ENCODE assay signal across 11 mouse cellular contexts in the genomic region with DNA sequence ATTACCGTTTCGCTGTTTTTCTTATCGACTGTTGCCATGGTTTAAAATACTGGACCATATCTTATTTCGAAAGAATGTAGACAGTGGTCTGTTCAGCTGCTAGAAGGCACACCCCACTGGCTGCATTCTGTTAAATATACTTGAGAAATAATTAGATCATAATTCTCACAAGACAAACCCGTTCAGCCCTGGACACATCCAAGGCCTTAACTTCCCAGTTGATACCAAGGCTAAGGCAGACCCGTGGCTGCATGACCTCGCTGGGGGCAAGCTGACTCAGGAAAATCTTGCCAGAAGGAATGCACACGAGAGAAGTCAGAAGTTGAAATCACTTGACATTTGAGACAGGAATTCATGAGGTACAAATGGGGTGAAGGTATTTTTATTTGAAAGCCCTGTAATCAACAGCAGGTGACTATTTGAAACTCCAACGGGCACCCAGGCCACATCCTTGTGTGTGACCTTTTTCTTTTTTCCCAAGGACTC. TPM values are rescaled to one million over a fixed set of nuclear protein-coding genes. Genes with fewer than 3 reads are reported as not detected.
DNase-seq lines count a peak whose midpoint lies in the region; ATAC-seq and TF ChIP-seq lines count a peak whose summit lies in the region.
"Had no signal": no experiment of that assay in that cellular context is flagged by ENCODE, and none has a peak within 500 bp of the region (broad histone marks: within the 10 kb centered on the region; RNA-seq: fewer than 3 reads in every experiment).

No protein-coding gene starts in this region.

- no peak overlapping the region for H3ac ChIP-seq in C2C12 (ENCODE audit: control insufficient read depth, insufficient read length, low read depth)

- TF ChIP-seq CTCF in C2C12 (IDR thresholded peaks at IDR 0.05; ENCODE audit: control insufficient read depth, insufficient read depth, insufficient read length) = no peak

- no peak for DNase-seq in heart, postnatal 25 days (ENCODE audit: low spot score)
- peak; percentile 77 for DNase-seq in embryo, embryonic 10.5 days (ENCODE audit: low spot score)
- peak; percentile 35 for DNase-seq in kidney, postnatal 10 days
- DNase-seq in cerebellum, postnatal 14 days = no peak
- DNase-seq in right cerebral cortex, adult 2 months (ENCODE audit: low spot score in 2 of 2) = no peak
- DNase-seq: right cerebral cortex, postnatal 14 days had no signal

- H3K27ac ChIP-seq in heart, embryonic 13.5 days (replicated peaks) = peak overlapping the region; percentile 65
- H3K27ac ChIP-seq: forebrain, embryonic 15.5 days had no signal

- no peaks in the 10 kb centered on the region for H3K79me2 ChIP-seq in C2C12 (ENCODE audit: control insufficient read depth, insufficient read depth)

- H3K79me3 ChIP-seq in C2C12 (ENCODE audit: low read depth) = no peaks in the 10 kb centered on the region

- H3K4me1 ChIP-seq in heart, embryonic 13.5 days = peaks cover 32% of the 10 kb centered on the region

- H3K9ac ChIP-seq in heart, embryonic 13.5 days = no peak overlapping the region
- H3K9ac ChIP-seq: forebrain, embryonic 15.5 days had no signal

- 0 out of 2 replicates have a peak, but pooled peaks have one; percentile 38 for ATAC-seq in heart, embryonic 13.5 days (ENCODE audit: extremely low read depth, insufficient number of reproducible peaks, low FRiP score, low TSS enrichment)
- no peak for ATAC-seq in erythroblast, adult 5-6 weeks (replicated peaks; ENCODE audit: low FRiP score, poor library complexity, severe bottlenecking)
- ATAC-seq: forebrain, embryonic 15.5 days had no signal

- no peak overlapping the region for H3K4me3 ChIP-seq in heart, embryonic 13.5 days
- no peak overlapping the region for H3K4me3 ChIP-seq in C2C12 (ENCODE audit: insufficient read depth, poor library complexity, severe bottlenecking)
- H3K4me3 ChIP-seq: forebrain, embryonic 15.5 days had no signal

- 30% methylated on average over 9 of the region's 9 CpGs for WGBS in heart, embryonic 13.5 days

- intact Hi-C loops in heart, postnatal 25 days (cut with DNase I) = no loop called here

- peaks cover 16% of the 10 kb centered on the region for H3K36me3 ChIP-seq in heart, embryonic 13.5 days
- H3K36me3 ChIP-seq in C2C12 (ENCODE audit: control insufficient read depth, insufficient read depth) = peaks cover 9% of the 10 kb centered on the region
- H3K36me3 ChIP-seq: forebrain, embryonic 15.5 days had no signal

- no peaks in the 10 kb centered on the region for H3K9me3 ChIP-seq in heart, embryonic 13.5 days
- H3K9me3 ChIP-seq: forebrain, embryonic 15.5 days had no signal

- H3K4me2 ChIP-seq in heart, embryonic 13.5 days = 0 out of 2 replicates have a peak overlapping the region, but pooled peaks have one; percentile 2
- H3K4me2 ChIP-seq: forebrain, embryonic 15.5 days; midbrain, embryonic 11.5 days had no signal

- H3K27me3 ChIP-seq in heart, embryonic 13.5 days (replicated peaks) = no peaks in the 10 kb centered on the region
- H3K27me3 ChIP-seq in C2C12 (ENCODE audit: control insufficient read depth, insufficient read depth, insufficient read length) = no peaks in the 10 kb centered on the region
- H3K27me3 ChIP-seq: forebrain, embryonic 15.5 days had no signal

TF ChIP-seq in C2C12, 6 proteins besides CTCF, POLR2A, EP300 and RAD21:
- TF ChIP-seq MYOD1 (IDR thresholded peaks at IDR 0.05; ENCODE audit: control insufficient read depth, insufficient read length, low read depth) (peak; percentile 64), MYOG (IDR thresholded peaks at IDR 0.05; ENCODE audit: control insufficient read depth, extremely low read depth, insufficient read length) (no peak), CEBPB (IDR thresholded peaks at IDR 0.05; ENCODE audit: low read depth) (peak; percentile 7), FOSL1 (IDR thresholded peaks at IDR 0.05; ENCODE audit: insufficient read depth, low read length, poor library complexity, severe bottlenecking) (no peak), USF1 (IDR thresholded peaks at IDR 0.05; ENCODE audit: low read depth) (no peak), MAX (IDR thresholded peaks at IDR 0.05) (no peak)

RNA-seq across cellular contexts. Expression of gene Tubd1, which starts 25.5 kb away (rescaled TPM):
- 11.5 and 11.9 TPM in 2 replicates for polyA plus RNA-seq in heart, embryonic 13.5 days (2015; fragmentation: Nextera tagmentation; extraction: Ambion mirVana)
- 1 to 10 TPM; 4.6 to 4.8 TPM for total RNA-seq in heart, postnatal 25 days (2021)
- polyA plus RNA-seq in C2C12 (2012; fragmentation: generic; extraction: Trizol) = 6.1 TPM
- total RNA-seq in erythroblast, adult 5-6 weeks (2015; ENCODE audit: low replicate concordance) = 0.77 and 8.8 TPM in 2 replicates
- total RNA-seq in erythroblast, adult 5-6 weeks (2017; ENCODE audit: low replicate concordance) = 2.6 and 5.4 TPM in 2 replicates

RNA-seq across cellular contexts. Expression of gene Rps6kb1, which starts 25.7 kb away (rescaled TPM):
- 39.6 and 41.2 TPM in 2 replicates for polyA plus RNA-seq in heart, embryonic 13.5 days (2015; fragmentation: Nextera tagmentation; extraction: Ambion mirVana)
- 10 to 100 TPM; 19.1 to 19.2 TPM for total RNA-seq in heart, postnatal 25 days (2021)
- polyA plus RNA-seq in C2C12 (2012; fragmentation: generic; extraction: Trizol) = 9.8 TPM
- 7.5 and 12.7 TPM in 2 replicates for total RNA-seq in erythroblast, adult 5-6 weeks (2015; ENCODE audit: low replicate concordance)
- total RNA-seq in erythroblast, adult 5-6 weeks (2017; ENCODE audit: low replicate concordance) = 20.2 and 24.7 TPM in 2 replicates

Comparison
In these comparisons a context has a peak if more than half of its experiments do, and no peak if none do; other contexts are left out.
1. DNase-seq: peak in embryo, embryonic 10.5 days (single experiment) and kidney, postnatal 10 days (single experiment); none in heart, postnatal 25 days (single experiment), cerebellum, postnatal 14 days (0 of 2) and right cerebral cortex, adult 2 months (0 of 2).